Mouse (Mus musculus) urinary bladder, postnatal 36 days (tissue): ENCODE measurements at regions not wholly inside any gene's neighbourhood (a gene's known extent, or its start where the extent isn't known, plus 50 kb on each side); places are given as distances from the start of the nearest gene placed in this dataset.
"Not testable (repeated sequence)": the region's sequence is repeated elsewhere in the genome, so short reads cannot be mapped to it uniquely, and the experiment has no call there.

Experiments used
- DNase-seq, 2 experiments: peaks; one replicate each; pipeline ENCODE4 v3.0.0; 2022; ENCODE audit warnings: low spot score in 2 of 2, mixed read lengths in 1 of 2

- DNase-seq = no peak
These were observed 128.9 kb upstream of the Gm527 start for GRCm38 (mm10) chr12:64788761-64789160.

- not testable (repeated sequence) for DNase-seq
These were observed 109.2 kb upstream of the Gm527 start for GRCm38 (mm10) chr12:64808492-64808891.

- DNase-seq = no peak
These were observed 107.6 kb upstream of the Gm527 start for GRCm38 (mm10) chr12:64810081-64810480.

GRCm38 (mm10) chr12:64815871-64816270, 101.8 kb upstream of the Gm527 start:
- DNase-seq = no peak

- peak in 1 of 2 experiments; percentile 3 for DNase-seq
These were observed 100.5 kb upstream of the Gm527 start for GRCm38 (mm10) chr12:64817056-64817810.

- no peak for DNase-seq
These were observed 97.0 kb upstream of the Gm527 start for GRCm38 (mm10) chr12:64820722-64821121.

- no peak for DNase-seq
These were observed 88.0 kb upstream of the Gm527 start for GRCm38 (mm10) chr12:64829662-64830249.

- DNase-seq = no peak
These were observed 85.2 kb upstream of the Gm527 start for GRCm38 (mm10) chr12:64832313-64833151.

- DNase-seq = no peak
These were observed 60.0 kb upstream of the Gm527 start for GRCm38 (mm10) chr12:64857709-64858108.
